Mouse (Mus musculus): ENCODE measurements around the gene Exoc4. TPM values are rescaled to one million over a fixed set of nuclear protein-coding genes. Genes with fewer than 3 reads are reported as not detected.

The Exoc4 gene
- polyA plus RNA-seq, 1 experiment from 2014 or later = 10.9 TPM

DNA sequence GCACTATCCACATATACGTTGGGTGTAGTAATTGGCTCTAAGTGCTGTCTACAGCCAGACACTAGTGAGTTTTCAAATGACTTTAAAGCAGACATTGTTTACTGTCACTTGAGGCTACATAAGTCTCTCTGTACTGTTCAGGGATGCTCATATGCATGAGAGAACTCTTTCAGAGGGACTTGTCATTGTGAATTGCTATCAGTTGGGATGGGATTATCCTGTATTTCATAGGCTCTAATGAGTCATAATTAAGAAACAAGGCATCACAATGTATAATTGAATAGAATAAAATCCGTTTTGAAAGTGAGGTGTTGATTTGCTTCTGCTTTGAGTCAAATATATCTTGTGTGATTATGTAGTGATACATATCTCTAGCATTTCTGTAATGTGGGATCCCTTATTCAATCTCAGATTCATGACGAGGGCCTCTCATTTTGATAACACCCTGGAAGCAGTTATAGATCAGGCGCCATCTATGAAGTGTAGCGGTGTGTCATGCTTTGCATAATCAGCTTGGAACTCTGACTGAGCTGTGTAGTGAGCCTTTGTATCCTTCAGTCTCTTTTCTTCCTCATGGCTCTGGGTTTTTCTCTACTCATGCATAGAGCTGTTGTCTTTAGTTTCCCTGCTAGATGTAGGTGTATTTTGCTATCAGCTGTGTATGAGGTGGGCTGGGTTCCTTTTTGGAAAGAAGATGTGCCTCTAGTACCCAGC, 8.3 kb downstream of the Exoc4 start:
- H3K27ac ChIP-seq (ENCODE audit: low read length) = no peak overlapping the region
- H3K36me3 ChIP-seq (ENCODE audit: control insufficient read depth, insufficient read depth) = no peaks in the 10 kb centered on the region
- no peak overlapping the region for H3K4me2 ChIP-seq (ENCODE audit: low read depth, low read length)
- 64% methylated on average over 5 of the region's 5 CpGs for WGBS (ENCODE audit: insufficient replicate concordance)
- H3K27me3 ChIP-seq (ENCODE audit: control insufficient read depth, insufficient read depth, low read depth, low read length) = no peaks in the 10 kb centered on the region
- ATAC-seq (ENCODE audit: low read depth) = no peak
- no peaks in the 10 kb centered on the region for H3K9me3 ChIP-seq (replicated peaks; ENCODE audit: control insufficient read depth, low read length)
- H3K4me1 ChIP-seq (ENCODE audit: control insufficient read depth, low read depth, low read length) = peaks cover 4% of the 10 kb centered on the region; the same call in 1 of the 2 replicates
- H3K4me3 ChIP-seq (ENCODE audit: low read depth, low read length) = no peak overlapping the region
- no peak overlapping the region for H3K9ac ChIP-seq (ENCODE audit: low read depth, low read length)

DNA sequence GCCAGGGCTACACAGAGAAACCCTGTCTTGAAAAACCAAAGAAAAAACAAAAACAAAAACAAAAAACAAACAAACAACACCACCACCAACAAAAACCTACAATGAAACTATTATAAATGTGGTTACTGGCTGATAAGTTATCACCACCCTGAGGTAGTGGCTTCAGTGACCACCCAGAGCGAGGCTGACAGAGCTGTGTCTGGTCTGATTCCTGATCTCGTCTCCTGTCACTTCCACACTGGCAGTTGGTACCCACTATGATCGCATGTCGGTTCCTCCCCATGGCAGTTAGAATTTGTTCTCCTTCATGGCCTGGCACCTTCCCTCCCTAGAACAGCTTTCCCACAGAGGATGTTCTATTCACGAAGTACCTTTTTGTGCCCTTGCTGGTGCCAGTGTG, 11.0 kb downstream of the Exoc4 start:
- no peak overlapping the region for H3K9ac ChIP-seq (ENCODE audit: low read depth, low read length)
- 40% methylated on average over 5 of the region's 5 CpGs for WGBS (ENCODE audit: insufficient replicate concordance)
- H3K27me3 ChIP-seq (ENCODE audit: control insufficient read depth, insufficient read depth, low read depth, low read length) = no peaks in the 10 kb centered on the region
- H3K9me3 ChIP-seq (replicated peaks; ENCODE audit: control insufficient read depth, low read length) = no peaks in the 10 kb centered on the region
- no peak overlapping the region for H3K27ac ChIP-seq (ENCODE audit: low read length)
- ATAC-seq (ENCODE audit: low read depth) = no peak
- no peaks in the 10 kb centered on the region for H3K36me3 ChIP-seq (ENCODE audit: control insufficient read depth, insufficient read depth)
- H3K4me1 ChIP-seq (ENCODE audit: control insufficient read depth, low read depth, low read length) = peaks cover 4% of the 10 kb centered on the region
- no peak overlapping the region for H3K4me3 ChIP-seq (ENCODE audit: low read depth, low read length)
- no peak overlapping the region for H3K4me2 ChIP-seq (ENCODE audit: low read depth, low read length)

- Histone ChIP-seq H3K4me2 (ENCODE audit: low read depth, low read length) (no peak overlapping the region), H3K4me3 (ENCODE audit: low read depth, low read length) (no peak overlapping the region), H3K27ac (ENCODE audit: low read length) (no peak overlapping the region), H3K36me3 (ENCODE audit: control insufficient read depth, insufficient read depth) (peaks cover 3% of the 10 kb centered on the region), H3K9me3 (replicated peaks; ENCODE audit: control insufficient read depth, low read length) (no peaks in the 10 kb centered on the region), H3K27me3 (ENCODE audit: control insufficient read depth, insufficient read depth, low read depth, low read length) (no peaks in the 10 kb centered on the region), H3K9ac (ENCODE audit: low read depth, low read length) (no peak overlapping the region), H3K4me1 (ENCODE audit: control insufficient read depth, low read depth, low read length) (peaks cover 4% of the 10 kb centered on the region)
- no peak for ATAC-seq (ENCODE audit: low read depth)
- WGBS (ENCODE audit: insufficient replicate concordance) = 75% methylated on average over 3 of the region's 3 CpGs
Observed at GRCm38 (mm10) chr6:33261606-33262005, 12.7 kb downstream of the Exoc4 start.

DNA sequence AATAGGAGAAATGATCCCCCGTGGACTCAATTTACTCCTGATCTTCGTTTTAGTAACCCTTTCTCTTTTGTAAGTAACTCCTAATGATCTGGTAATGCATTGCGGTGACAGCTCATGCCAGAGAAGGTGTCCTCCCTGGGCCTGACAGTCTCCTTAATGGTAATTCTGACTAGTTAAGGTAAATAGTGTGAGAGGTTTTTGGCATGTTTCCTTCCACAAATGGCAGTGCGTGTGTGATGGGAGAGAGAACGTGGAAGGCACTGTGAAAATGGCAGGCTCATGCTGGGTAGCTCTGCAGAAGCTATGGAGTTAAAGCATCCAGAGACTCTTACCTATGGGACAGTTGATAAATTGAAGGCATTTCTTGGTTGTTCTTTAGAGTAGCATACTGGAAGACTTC, 15.1 kb downstream of the Exoc4 start:
- Histone ChIP-seq H3K27me3 (ENCODE audit: control insufficient read depth, insufficient read depth, low read depth, low read length) (no peaks in the 10 kb centered on the region), H3K9ac (ENCODE audit: low read depth, low read length) (no peak overlapping the region), H3K9me3 (replicated peaks; ENCODE audit: control insufficient read depth, low read length) (no peaks in the 10 kb centered on the region), H3K36me3 (ENCODE audit: control insufficient read depth, insufficient read depth) (peaks cover 6% of the 10 kb centered on the region), H3K4me3 (ENCODE audit: low read depth, low read length) (no peak overlapping the region), H3K4me1 (ENCODE audit: control insufficient read depth, low read depth, low read length) (peaks cover 4% of the 10 kb centered on the region), H3K4me2 (ENCODE audit: low read depth, low read length) (no peak overlapping the region), H3K27ac (ENCODE audit: low read length) (no peak overlapping the region)
- 76% methylated on average over 5 of the region's 5 CpGs for WGBS (ENCODE audit: insufficient replicate concordance)
- ATAC-seq (ENCODE audit: low read depth) = no peak

GRCm38 (mm10) chr6:33264388-33264787, 15.5 kb downstream of the Exoc4 start:
- peaks cover 6% of the 10 kb centered on the region for H3K36me3 ChIP-seq (ENCODE audit: control insufficient read depth, insufficient read depth)
- no peaks in the 10 kb centered on the region for H3K27me3 ChIP-seq (ENCODE audit: control insufficient read depth, insufficient read depth, low read depth, low read length)
- WGBS (ENCODE audit: insufficient replicate concordance) = 86% methylated on average over 2 of the region's 2 CpGs
- H3K9ac ChIP-seq (ENCODE audit: low read depth, low read length) = no peak overlapping the region
- no peak for ATAC-seq (ENCODE audit: low read depth)
- no peaks in the 10 kb centered on the region for H3K9me3 ChIP-seq (replicated peaks; ENCODE audit: control insufficient read depth, low read length)
- H3K4me2 ChIP-seq (ENCODE audit: low read depth, low read length) = no peak overlapping the region
- no peak overlapping the region for H3K4me3 ChIP-seq (ENCODE audit: low read depth, low read length)
- no peak overlapping the region for H3K27ac ChIP-seq (ENCODE audit: low read length)
- H3K4me1 ChIP-seq (ENCODE audit: control insufficient read depth, low read depth, low read length) = peaks cover 4% of the 10 kb centered on the region

GRCm38 (mm10) chr6:33267571-33267970, 18.7 kb downstream of the Exoc4 start:
- 77% methylated on average over 6 of the region's 6 CpGs for WGBS (ENCODE audit: insufficient replicate concordance)
- ATAC-seq (ENCODE audit: low read depth) = no peak
- no peaks in the 10 kb centered on the region for H3K9me3 ChIP-seq (replicated peaks; ENCODE audit: control insufficient read depth, low read length)

DNA sequence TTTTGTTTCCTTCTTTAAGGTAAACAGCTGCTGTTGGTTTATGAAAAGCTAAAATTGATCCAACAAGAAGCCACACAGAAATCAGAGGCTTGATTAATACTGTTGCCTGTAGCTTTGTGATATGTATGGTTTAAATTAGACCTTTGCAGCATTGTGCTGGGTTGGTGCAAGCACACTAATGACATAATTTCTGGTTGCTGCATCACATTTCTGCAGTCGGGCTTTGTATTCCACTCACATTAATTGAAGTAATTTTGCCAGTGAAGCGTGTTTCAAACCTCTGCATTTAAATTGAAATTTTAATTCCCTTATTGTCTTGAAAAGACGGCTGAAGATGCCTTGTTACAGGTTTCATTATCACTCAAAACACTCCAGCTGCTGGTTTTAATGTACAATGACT, 34.6 kb downstream of the Exoc4 start:
- Histone ChIP-seq H3K27ac (ENCODE audit: low read length) (no peak overlapping the region), H3K9me3 (replicated peaks; ENCODE audit: control insufficient read depth, low read length) (no peaks in the 10 kb centered on the region), H3K4me1 (ENCODE audit: control insufficient read depth, low read depth, low read length) (no peaks in the 10 kb centered on the region), H3K9ac (ENCODE audit: low read depth, low read length) (no peak overlapping the region), H3K4me2 (ENCODE audit: low read depth, low read length) (no peak overlapping the region), H3K36me3 (ENCODE audit: control insufficient read depth, insufficient read depth) (no peaks in the 10 kb centered on the region), H3K4me3 (ENCODE audit: low read depth, low read length) (no peak overlapping the region), H3K27me3 (ENCODE audit: control insufficient read depth, insufficient read depth, low read depth, low read length) (no peaks in the 10 kb centered on the region)
- WGBS (ENCODE audit: insufficient replicate concordance) = 71% methylated on average over 3 of the region's 3 CpGs
- no peak for ATAC-seq (ENCODE audit: low read depth)

More at GRCm38 (mm10) chr6:33267571-33267970, 18.7 kb downstream of the Exoc4 start:
- H3K27me3 ChIP-seq (ENCODE audit: control insufficient read depth, insufficient read depth, low read depth, low read length) = no peaks in the 10 kb centered on the region
- H3K9ac ChIP-seq (ENCODE audit: low read depth, low read length) = no peak overlapping the region
- peaks cover 6% of the 10 kb centered on the region for H3K36me3 ChIP-seq (ENCODE audit: control insufficient read depth, insufficient read depth)
- H3K27ac ChIP-seq (ENCODE audit: low read length) = no peak overlapping the region
- H3K4me1 ChIP-seq (ENCODE audit: control insufficient read depth, low read depth, low read length) = no peaks in the 10 kb centered on the region; the same call in none of the 2 replicates
- no peak overlapping the region for H3K4me3 ChIP-seq (ENCODE audit: low read depth, low read length)
- no peak overlapping the region for H3K4me2 ChIP-seq (ENCODE audit: low read depth, low read length)

GRCm38 (mm10) chr6:33283936-33284335, 35.1 kb downstream of the Exoc4 start:
- no peak overlapping the region for H3K4me2 ChIP-seq (ENCODE audit: low read depth, low read length)
- H3K27ac ChIP-seq (ENCODE audit: low read length) = no peak overlapping the region
- WGBS (ENCODE audit: insufficient replicate concordance) = 74% methylated on average over 4 of the region's 4 CpGs
- no peaks in the 10 kb centered on the region for H3K36me3 ChIP-seq (ENCODE audit: control insufficient read depth, insufficient read depth)
- no peak overlapping the region for H3K4me3 ChIP-seq (ENCODE audit: low read depth, low read length)
- no peaks in the 10 kb centered on the region for H3K4me1 ChIP-seq (ENCODE audit: control insufficient read depth, low read depth, low read length)
- H3K27me3 ChIP-seq (ENCODE audit: control insufficient read depth, insufficient read depth, low read depth, low read length) = no peaks in the 10 kb centered on the region
- ATAC-seq (ENCODE audit: low read depth) = no peak
- H3K9me3 ChIP-seq (replicated peaks; ENCODE audit: control insufficient read depth, low read length) = no peaks in the 10 kb centered on the region
- H3K9ac ChIP-seq (ENCODE audit: low read depth, low read length) = no peak overlapping the region

- Histone ChIP-seq H3K27me3 (ENCODE audit: control insufficient read depth, insufficient read depth, low read depth, low read length) (no peaks in the 10 kb centered on the region), H3K4me1 (ENCODE audit: control insufficient read depth, low read depth, low read length) (no peaks in the 10 kb centered on the region), H3K4me3 (ENCODE audit: low read depth, low read length) (no peak overlapping the region), H3K4me2 (ENCODE audit: low read depth, low read length) (no peak overlapping the region), H3K27ac (ENCODE audit: low read length) (no peak overlapping the region), H3K9me3 (replicated peaks; ENCODE audit: control insufficient read depth, low read length) (no peaks in the 10 kb centered on the region), H3K36me3 (ENCODE audit: control insufficient read depth, insufficient read depth) (no peaks in the 10 kb centered on the region), H3K9ac (ENCODE audit: low read depth, low read length) (no peak overlapping the region)
- 59% methylated on average over 6 of the region's 6 CpGs for WGBS (ENCODE audit: insufficient replicate concordance)
- ATAC-seq (ENCODE audit: low read depth) = no peak
Observed at GRCm38 (mm10) chr6:33286376-33286775, 37.5 kb downstream of the Exoc4 start.

Data from liver, embryonic 16.5 days (tissue).